Mouse (Mus musculus) T-helper 2 cell (primary cell): Measurements from ENCODE around the gene Stk19.

Experiments used
- in situ Hi-C: fragments of 300-600 bp; cut with MboI, MseI; formaldehyde crosslinking; loops from one replicate; pipeline ENCODE4 v1.15.1; 2025; ENCODE audit warnings: high pct_unique_total_duplicates

The Stk19 gene

GRCm38 (mm10) chr17:34836856-34837221, at the start of gene Stk19, which contains the start of gene Dxo:
TSS of gene Stk19 (minus strand) at chr17:34836945.
TSS of gene Dxo (plus strand) at chr17:34837019.
- in situ Hi-C loops = loop anchor here (25.0 kb wide), 1 partner anchor 800 kb away; the partner anchor contains the start of genes Col11a2, H2-Ke6, Rxrb and Slc39a7

GRCm38 (mm10) chr17:34885615-34886014, 48.9 kb upstream of the Stk19 start:
- in situ Hi-C loops = no loop called here

GRCm38 (mm10) chr17:34884704-34885103, 48.0 kb upstream of the Stk19 start:
- in situ Hi-C loops = no loop called here

GRCm38 (mm10) chr17:34883332-34883731, 46.6 kb upstream of the Stk19 start:
- in situ Hi-C loops = no loop called here

GRCm38 (mm10) chr17:34881683-34882310, 45.1 kb upstream of the Stk19 start, which contains the start of gene Gm20547:
TSS of gene Gm20547 (minus strand) at chr17:34882042.
- in situ Hi-C loops = no loop called here

- in situ Hi-C loops = no loop called here
These were observed 44.4 kb upstream of the Stk19 start for GRCm38 (mm10) chr17:34881166-34881565.

- in situ Hi-C loops = no loop called here
These were observed 42.7 kb upstream of the Stk19 start, which contains the start of gene Zbtb12 for GRCm38 (mm10) chr17:34879336-34879879. TSS of gene Zbtb12 (plus strand) at chr17:34879483.

- in situ Hi-C loops = no loop called here
These were observed 37.6 kb upstream of the Stk19 start for GRCm38 (mm10) chr17:34874321-34874720.

- in situ Hi-C loops = no loop called here
These were observed 29.2 kb upstream of the Stk19 start for GRCm38 (mm10) chr17:34865981-34866380.

- in situ Hi-C loops = no loop called here
These were observed 25.8 kb upstream of the Stk19 start, which contains the start of gene Cfb for GRCm38 (mm10) chr17:34862416-34863081. TSS of gene Cfb (minus strand) at chr17:34862518.

GRCm38 (mm10) chr17:34861704-34862415, 25.1 kb upstream of the Stk19 start:
- in situ Hi-C loops = no loop called here

GRCm38 (mm10) chr17:34860514-34860913, 23.8 kb upstream of the Stk19 start:
- in situ Hi-C loops = no loop called here

GRCm38 (mm10) chr17:34858670-34859069, 21.9 kb upstream of the Stk19 start:
- in situ Hi-C loops = loop anchor here (5.0 kb wide), 1 partner anchor 54 kb away; the partner anchor contains the start of gene Slc44a4

- in situ Hi-C loops = loop anchor here (5.0 kb wide), 1 partner anchor 56 kb away; the partner anchor contains the start of gene Slc44a4
These were observed 19.1 kb upstream of the Stk19 start for GRCm38 (mm10) chr17:34855825-34856224.

GRCm38 (mm10) chr17:34854761-34855160, 18.0 kb upstream of the Stk19 start:
- in situ Hi-C loops = loop anchor here (5.0 kb wide), 1 partner anchor 58 kb away; the partner anchor contains the start of gene Slc44a4

GRCm38 (mm10) chr17:34853511-34853910, 16.8 kb upstream of the Stk19 start:
- in situ Hi-C loops = no loop called here

GRCm38 (mm10) chr17:34850517-34851125, 13.9 kb upstream of the Stk19 start:
- in situ Hi-C loops = no loop called here

- in situ Hi-C loops = loop anchor here (25.0 kb wide), 1 partner anchor 813 kb away; the partner anchor contains the start of genes Col11a2, H2-Ke6, Rxrb and Slc39a7
These were observed 13.2 kb upstream of the Stk19 start, which contains the start of the genes Skiv2l and Nelfe for GRCm38 (mm10) chr17:34849722-34850516. TSS of gene Skiv2l (minus strand) at chr17:34850210. TSS of gene Nelfe (plus strand) at chr17:34850391.

GRCm38 (mm10) chr17:34847615-34848014, 10.9 kb upstream of the Stk19 start:
- in situ Hi-C loops = loop anchor here (25.0 kb wide), 1 partner anchor 810 kb away; the partner anchor contains the start of genes Col11a2, H2-Ke6, Rxrb and Slc39a7

- in situ Hi-C loops = loop anchor here (25.0 kb wide), 1 partner anchor 810 kb away; the partner anchor contains the start of genes Col11a2, H2-Ke6, Rxrb and Slc39a7
These were observed 10.4 kb upstream of the Stk19 start for GRCm38 (mm10) chr17:34847192-34847591.
